Mouse (Mus musculus): ENCODE measurements around the gene Abcb5. TPM values are rescaled to one million over a fixed set of nuclear protein-coding genes. Genes with fewer than 3 reads are reported as not detected.

Gene Abcb5
- total and polyA plus RNA-seq, 3 experiments = not detected

GRCm38 (mm10) chr12:118850851-118851410 is 115.3 kb downstream of the Abcb5 start:
- Histone ChIP-seq H3K36me3 (ENCODE audit: control insufficient read depth, insufficient read depth, low read length) (no peaks in the 10 kb centered on the region), H3K4me1 (ENCODE audit: control insufficient read depth, insufficient read depth, low read length) (no peaks in the 10 kb centered on the region), H3K27me3 (ENCODE audit: control insufficient read depth, insufficient read depth, low read length) (peaks cover 33% of the 10 kb centered on the region), H3K79me2 (replicated peaks; ENCODE audit: control insufficient read depth, insufficient read depth, low read length) (no peaks in the 10 kb centered on the region), H3K4me3 (no peak overlapping the region), H3K9ac (ENCODE audit: low read depth, low read length) (no peak overlapping the region), H3K27ac (no peak overlapping the region)
- WGBS = 36% methylated on average over 12 of the region's 12 CpGs
- no peak for DNase-seq
- TF ChIP-seq EP300 (IDR thresholded peaks at IDR 0.05; ENCODE audit: insufficient read depth, low read depth, low read length) (no peak), CTCF (IDR thresholded peaks at IDR 0.05) (no peak), POLR2A (IDR thresholded peaks at IDR 0.05; ENCODE audit: insufficient read depth, low read depth, low read length) (no peak)
- intact Hi-C loops (cut with DNase I) = no loop called here

- WGBS = 4% methylated on average over 11 of the region's 11 CpGs
- TF ChIP-seq POLR2A (IDR thresholded peaks at IDR 0.05; ENCODE audit: insufficient read depth, low read depth, low read length) = no peak
- TF ChIP-seq CTCF (IDR thresholded peaks at IDR 0.05) = no peak
- TF ChIP-seq EP300 (IDR thresholded peaks at IDR 0.05; ENCODE audit: insufficient read depth, low read depth, low read length) = no peak
- Histone ChIP-seq H3K79me2 (replicated peaks; ENCODE audit: control insufficient read depth, insufficient read depth, low read length) (no peaks in the 10 kb centered on the region), H3K4me1 (ENCODE audit: control insufficient read depth, insufficient read depth, low read length) (no peaks in the 10 kb centered on the region), H3K4me3 (no peak overlapping the region), H3K9ac (ENCODE audit: low read depth, low read length) (no peak overlapping the region), H3K27ac (no peak overlapping the region), H3K27me3 (ENCODE audit: control insufficient read depth, insufficient read depth, low read length) (peaks cover 33% of the 10 kb centered on the region), H3K36me3 (ENCODE audit: control insufficient read depth, insufficient read depth, low read length) (no peaks in the 10 kb centered on the region)
- DNase-seq = no peak
- intact Hi-C loops (cut with DNase I) = loop anchor here (10.0 kb wide), 2 partner anchors 265 to 545 kb away; partner anchors contain the start of gene Sp4
These were observed 116.2 kb downstream of the Abcb5 start for GRCm38 (mm10) chr12:118849996-118850395.

- no peak for DNase-seq
- H3K79me2 ChIP-seq (replicated peaks; ENCODE audit: control insufficient read depth, insufficient read depth, low read length) = no peaks in the 10 kb centered on the region
- H3K4me3 ChIP-seq = no peak overlapping the region
- H3K36me3 ChIP-seq (ENCODE audit: control insufficient read depth, insufficient read depth, low read length) = no peaks in the 10 kb centered on the region
- TF ChIP-seq POLR2A (IDR thresholded peaks at IDR 0.05; ENCODE audit: insufficient read depth, low read depth, low read length) = no peak
- no peak for TF ChIP-seq EP300 (IDR thresholded peaks at IDR 0.05; ENCODE audit: insufficient read depth, low read depth, low read length)
- no peak for TF ChIP-seq CTCF (IDR thresholded peaks at IDR 0.05)
- H3K27me3 ChIP-seq (ENCODE audit: control insufficient read depth, insufficient read depth, low read length) = peaks cover 31% of the 10 kb centered on the region
- intact Hi-C loops (cut with DNase I) = loop anchor here (10.0 kb wide), 2 partner anchors 265 to 545 kb away; partner anchors contain the start of gene Sp4
- no peaks in the 10 kb centered on the region for H3K4me1 ChIP-seq (ENCODE audit: control insufficient read depth, insufficient read depth, low read length)
- WGBS = 1% methylated on average over 78 of the region's 78 CpGs
- no peak overlapping the region for H3K9ac ChIP-seq (ENCODE audit: low read depth, low read length)
- no peak overlapping the region for H3K27ac ChIP-seq
These were observed 116.9 kb downstream of the Abcb5 start for GRCm38 (mm10) chr12:118849203-118849861.

GRCm38 (mm10) chr12:118848496-118849202 is 117.6 kb downstream of the Abcb5 start:
- WGBS = 1% methylated on average over 80 of the region's 80 CpGs
- no peak for TF ChIP-seq POLR2A (IDR thresholded peaks at IDR 0.05; ENCODE audit: insufficient read depth, low read depth, low read length)
- no peak for TF ChIP-seq EP300 (IDR thresholded peaks at IDR 0.05; ENCODE audit: insufficient read depth, low read depth, low read length)
- TF ChIP-seq CTCF (IDR thresholded peaks at IDR 0.05) = no peak
- intact Hi-C loops (cut with DNase I) = loop anchor here (10.0 kb wide), 2 partner anchors 264 to 544 kb away; partner anchors contain the start of gene Sp4
- no peaks in the 10 kb centered on the region for H3K36me3 ChIP-seq (ENCODE audit: control insufficient read depth, insufficient read depth, low read length)
- H3K27me3 ChIP-seq (ENCODE audit: control insufficient read depth, insufficient read depth, low read length) = peaks cover 31% of the 10 kb centered on the region
- no peak overlapping the region for H3K9ac ChIP-seq (ENCODE audit: low read depth, low read length)
- H3K4me1 ChIP-seq (ENCODE audit: control insufficient read depth, insufficient read depth, low read length) = no peaks in the 10 kb centered on the region
- H3K27ac ChIP-seq = no peak overlapping the region
- peak; percentile 14 to 42 for DNase-seq
- peak overlapping the region; percentile 20; the same call in 1 of the 2 replicates for H3K4me3 ChIP-seq
- no peaks in the 10 kb centered on the region for H3K79me2 ChIP-seq (replicated peaks; ENCODE audit: control insufficient read depth, insufficient read depth, low read length)

- H3K4me3 ChIP-seq = peak overlapping the region; percentile 20; the same call in 1 of the 2 replicates
- H3K27ac ChIP-seq = no peak overlapping the region
- no peaks in the 10 kb centered on the region for H3K36me3 ChIP-seq (ENCODE audit: control insufficient read depth, insufficient read depth, low read length)
- intact Hi-C loops (cut with DNase I) = loop anchor here (10.0 kb wide), 2 partner anchors 263 to 543 kb away; partner anchors contain the start of gene Sp4
- no peaks in the 10 kb centered on the region for H3K79me2 ChIP-seq (replicated peaks; ENCODE audit: control insufficient read depth, insufficient read depth, low read length)
- H3K4me1 ChIP-seq (ENCODE audit: control insufficient read depth, insufficient read depth, low read length) = no peaks in the 10 kb centered on the region
- H3K27me3 ChIP-seq (ENCODE audit: control insufficient read depth, insufficient read depth, low read length) = peaks cover 31% of the 10 kb centered on the region
- TF ChIP-seq CTCF (IDR thresholded peaks at IDR 0.05) (no peak), EP300 (IDR thresholded peaks at IDR 0.05; ENCODE audit: insufficient read depth, low read depth, low read length) (no peak), POLR2A (IDR thresholded peaks at IDR 0.05; ENCODE audit: insufficient read depth, low read depth, low read length) (no peak)
- H3K9ac ChIP-seq (ENCODE audit: low read depth, low read length) = no peak overlapping the region
- WGBS = 3% methylated on average over 23 of the region's 23 CpGs
- DNase-seq = peak; percentile 6 to 31
These were observed 118.2 kb downstream of the Abcb5 start for GRCm38 (mm10) chr12:118847861-118848495.
